Mouse (Mus musculus) heart, postnatal 0 days (tissue): ENCODE results near the gene Spi1. TPM values are rescaled to one million over a fixed set of nuclear protein-coding genes. Genes with fewer than 3 reads are reported as not detected.

ENCODE experiments used
- ATAC-seq: fragments of 200-750 bp; cut with Nextera tagmentation; 2 replicates; pipeline ENCODE4 v1.8.0; 2017; ENCODE audit warnings: low read depth, moderate number of reproducible peaks, moderate library complexity; ENCODE audit not compliant: insufficient read depth
- DNase-seq: peaks from one replicate; pipeline ENCODE4 v3.0.0-alpha.2; 2016; ENCODE audit warnings: low spot score
- H3K27ac ChIP-seq: fragments of 300-500 bp; sonication (generic); 2 replicates; pipeline ENCODE4 v1.5.1; 2014; ENCODE audit warnings: low read depth, mild to moderate bottlenecking
- H3K27me3 ChIP-seq: fragments of 300-500 bp; sonication (generic); 2 replicates; pipeline ENCODE4 v1.6.1; 2014; ENCODE audit warnings: low read length, mixed read lengths; ENCODE audit not compliant: control insufficient read depth, insufficient read depth
- H3K36me3 ChIP-seq: fragments of 300-500 bp; sonication (generic); replicated peaks from 2 replicates; pipeline ENCODE4 v1.6.1; 2014; ENCODE audit warnings: low read length, mixed read lengths; ENCODE audit not compliant: control insufficient read depth, insufficient read depth
- H3K4me1 ChIP-seq: fragments of 300-500 bp; sonication (generic); 2 replicates; pipeline ENCODE4 v1.6.1; 2014; ENCODE audit warnings: antibody characterized with exemption; ENCODE audit not compliant: control insufficient read depth, insufficient read depth
- H3K4me2 ChIP-seq: fragments of 300-500 bp; sonication (generic); 2 replicates; pipeline ENCODE4 v1.6.1; 2014; ENCODE audit warnings: low read depth, mild to moderate bottlenecking, low read length, moderate library complexity
- H3K4me3 ChIP-seq: fragments of 300-500 bp; sonication (generic); 2 replicates; pipeline ENCODE4 v1.5.1; 2014; ENCODE audit warnings: low read depth, low read length
- H3K9ac ChIP-seq: fragments of 300-500 bp; sonication (generic); replicated peaks from 2 replicates; pipeline ENCODE4 v1.6.1; 2014; ENCODE audit warnings: low read depth, low read length, mixed read lengths
- H3K9me3 ChIP-seq: fragments of 300-500 bp; sonication (generic); replicated peaks from 2 replicates; pipeline ENCODE4 v1.6.1; 2016; ENCODE audit warnings: low read length; ENCODE audit not compliant: control insufficient read depth
- CTCF ChIP-seq: IDR thresholded peaks from 2 replicates; pipeline ENCODE4 v1.5.1; 2016; ENCODE audit warnings: antibody characterized with exemption, control low read depth, low read depth
- EP300 ChIP-seq: IDR thresholded peaks from 2 replicates; pipeline ENCODE4 v1.6.1; 2016; ENCODE audit warnings: antibody characterized with exemption, low read depth
- WGBS: fragments of 180-500 bp; shearing (Covaris S2); extraction: QIAGEN DNeasy Blood & Tissue Kit; methylation state at CpG from one replicate; pipeline ENCODE4 v1.1.7; 2014; 5-methylcytosine and 5-hydroxymethylcytosine counted together
- polyA plus RNA-seq: library from polyadenylated mRNA; unstranded; fragments of >200 nt; fragmentation: Nextera tagmentation; extraction: Ambion mirVana; gene quantifications from 2 replicates; pipeline ENCODE4 v1.2.1, GENCODE M21; 2015
- total RNA-seq: library from RNA; depleted of rRNA; stranded (reverse); fragments of >200 nt; gene quantifications from 2 replicates; pipeline ENCODE4 v1.2.3, GENCODE M21; 2014; ENCODE audit warnings: low replicate concordance

The Spi1 gene
- total and polyA plus RNA-seq, 2 experiments from 2014 or later: 2.5 to 3.1 TPM

DNA sequence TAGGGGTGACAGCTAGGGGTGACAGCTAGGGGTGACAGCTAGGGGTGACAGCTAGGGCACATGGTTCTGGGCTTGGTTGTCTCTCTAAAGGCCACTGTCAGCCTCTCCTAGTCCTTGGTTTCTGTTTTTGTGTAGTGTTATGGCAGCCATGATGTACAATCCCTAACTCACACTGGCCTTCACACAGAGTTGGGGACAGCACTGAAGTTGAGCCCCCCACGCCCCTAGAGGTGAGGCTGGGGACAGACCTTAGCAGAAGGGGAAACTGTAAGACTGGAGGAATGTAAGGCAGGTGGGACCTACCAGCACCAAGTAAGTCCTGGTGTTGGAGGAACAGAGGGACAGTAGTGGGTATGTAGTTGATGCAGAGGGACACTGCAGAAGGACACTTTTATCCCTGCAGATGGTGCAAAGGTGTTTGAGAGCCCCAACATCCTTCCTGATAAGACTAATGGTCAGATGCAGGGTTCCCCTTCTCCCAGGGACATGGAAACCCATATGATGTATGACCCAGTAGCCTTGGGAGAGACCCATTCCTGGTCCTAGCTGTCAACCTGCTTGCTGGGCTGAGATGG is 1.3 kb downstream of the Spi1 start:
- Histone ChIP-seq H3K4me3 (no peak overlapping the region), H3K9ac (no peak overlapping the region), H3K27me3 (no peaks in the 10 kb centered on the region), H3K36me3 (no peaks in the 10 kb centered on the region), H3K9me3 (no peaks in the 10 kb centered on the region), H3K4me2 (no peak overlapping the region), H3K4me1 (no peaks in the 10 kb centered on the region), H3K27ac (no peak overlapping the region)
- ATAC-seq: no peak
- 50% methylated on average over 1 of the region's 1 CpGs for WGBS
- no peak for DNase-seq
- TF ChIP-seq EP300: no peak
- no peak for TF ChIP-seq CTCF

DNA sequence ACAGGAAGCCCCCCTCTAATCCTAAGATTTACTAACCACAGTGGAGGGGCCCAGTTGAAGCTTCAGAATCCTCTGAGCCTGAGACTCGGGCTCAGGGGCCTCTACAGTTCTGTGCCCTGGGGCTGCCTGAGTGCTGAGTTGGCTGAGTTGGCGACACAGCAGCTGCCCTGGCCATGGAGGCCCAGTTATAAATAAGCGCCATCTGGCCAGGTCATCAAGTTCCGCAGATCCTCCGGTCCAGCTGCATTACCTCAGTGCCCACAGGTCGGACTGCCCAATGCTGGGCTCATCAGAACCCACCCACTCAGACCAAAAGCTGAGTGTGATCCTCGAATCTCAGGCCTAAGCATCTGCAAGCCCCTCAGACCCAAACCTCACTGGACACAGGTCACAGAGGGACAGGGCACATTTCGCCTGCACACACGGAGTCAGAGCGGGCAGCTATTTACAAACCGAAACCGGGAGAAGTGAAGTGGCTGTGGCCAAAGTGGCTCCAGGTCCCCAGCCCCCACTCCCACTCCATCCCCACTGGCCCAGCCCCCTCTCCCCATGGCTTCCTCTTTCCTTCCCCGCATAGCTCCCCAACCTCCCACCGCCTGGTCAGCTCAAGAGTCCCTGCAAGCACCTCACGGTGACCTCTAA is 2.1 kb downstream of the Spi1 start:
- no peak overlapping the region for H3K27ac ChIP-seq

DNA sequence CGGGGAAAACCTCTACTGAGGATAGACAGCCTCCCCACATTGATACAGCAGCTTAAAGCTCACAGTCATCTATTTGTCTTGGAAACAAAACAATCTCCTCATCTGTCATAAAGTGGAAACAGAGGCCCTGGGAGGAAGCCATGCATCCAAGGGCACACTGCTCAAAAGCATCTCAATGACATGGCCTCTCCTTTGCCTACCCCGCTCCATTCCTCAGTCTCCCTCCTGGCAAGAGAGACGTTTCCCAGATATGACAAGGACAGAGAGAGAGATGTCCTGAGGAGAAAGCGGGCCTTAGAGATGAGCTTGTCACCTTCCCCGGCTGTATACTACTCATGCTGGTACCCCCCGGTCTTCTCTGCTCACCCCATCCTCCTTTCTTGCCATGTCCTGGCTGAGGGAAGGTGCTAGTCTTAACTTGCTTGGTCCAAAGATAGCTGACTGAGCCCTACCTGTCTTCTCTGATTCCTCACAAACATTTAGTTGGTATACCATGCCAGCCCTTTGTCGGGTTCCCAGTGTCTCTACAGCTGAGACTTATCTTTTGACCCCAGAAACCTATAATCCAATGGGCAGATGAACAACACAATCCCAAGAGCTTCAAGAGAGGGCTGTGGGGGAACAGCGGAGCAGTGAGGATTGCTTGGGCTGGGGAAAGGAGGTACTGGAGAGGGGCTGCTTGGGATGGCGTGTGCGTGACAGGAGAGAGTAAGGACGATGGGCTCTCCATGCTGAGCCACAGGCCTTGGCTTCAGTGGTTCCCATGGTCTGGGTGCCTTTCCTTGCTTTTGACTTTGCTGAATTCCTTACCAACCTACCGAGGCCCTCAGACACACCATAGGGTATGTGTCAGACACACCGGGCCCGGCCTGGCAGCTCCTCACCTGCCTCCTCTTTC is 3.6 kb downstream of the Spi1 start:
- ATAC-seq (no peak), DNase-seq (no peak)
- Histone ChIP-seq H3K4me1 (no peaks in the 10 kb centered on the region), H3K4me2 (no peak overlapping the region), H3K36me3 (no peaks in the 10 kb centered on the region), H3K9me3 (no peaks in the 10 kb centered on the region), H3K4me3 (no peak overlapping the region), H3K27ac (no peak overlapping the region), H3K9ac (no peak overlapping the region), H3K27me3 (no peaks in the 10 kb centered on the region)
- TF ChIP-seq CTCF (no peak), EP300 (no peak)
- WGBS: 78% methylated on average over 14 of the region's 14 CpGs

More for the DNA sequence above, 2.1 kb downstream of the Spi1 start:
- H3K27me3 ChIP-seq: no peaks in the 10 kb centered on the region
- no peak overlapping the region for H3K9ac ChIP-seq
- no peaks in the 10 kb centered on the region for H3K36me3 ChIP-seq
- ATAC-seq: no peak
- DNase-seq: no peak
- H3K9me3 ChIP-seq: no peaks in the 10 kb centered on the region
- H3K4me3 ChIP-seq: no peak overlapping the region
- no peak overlapping the region for H3K4me2 ChIP-seq
- no peaks in the 10 kb centered on the region for H3K4me1 ChIP-seq
- TF ChIP-seq EP300: no peak
- no peak for TF ChIP-seq CTCF
- WGBS: 78% methylated on average over 15 of the region's 15 CpGs

DNA sequence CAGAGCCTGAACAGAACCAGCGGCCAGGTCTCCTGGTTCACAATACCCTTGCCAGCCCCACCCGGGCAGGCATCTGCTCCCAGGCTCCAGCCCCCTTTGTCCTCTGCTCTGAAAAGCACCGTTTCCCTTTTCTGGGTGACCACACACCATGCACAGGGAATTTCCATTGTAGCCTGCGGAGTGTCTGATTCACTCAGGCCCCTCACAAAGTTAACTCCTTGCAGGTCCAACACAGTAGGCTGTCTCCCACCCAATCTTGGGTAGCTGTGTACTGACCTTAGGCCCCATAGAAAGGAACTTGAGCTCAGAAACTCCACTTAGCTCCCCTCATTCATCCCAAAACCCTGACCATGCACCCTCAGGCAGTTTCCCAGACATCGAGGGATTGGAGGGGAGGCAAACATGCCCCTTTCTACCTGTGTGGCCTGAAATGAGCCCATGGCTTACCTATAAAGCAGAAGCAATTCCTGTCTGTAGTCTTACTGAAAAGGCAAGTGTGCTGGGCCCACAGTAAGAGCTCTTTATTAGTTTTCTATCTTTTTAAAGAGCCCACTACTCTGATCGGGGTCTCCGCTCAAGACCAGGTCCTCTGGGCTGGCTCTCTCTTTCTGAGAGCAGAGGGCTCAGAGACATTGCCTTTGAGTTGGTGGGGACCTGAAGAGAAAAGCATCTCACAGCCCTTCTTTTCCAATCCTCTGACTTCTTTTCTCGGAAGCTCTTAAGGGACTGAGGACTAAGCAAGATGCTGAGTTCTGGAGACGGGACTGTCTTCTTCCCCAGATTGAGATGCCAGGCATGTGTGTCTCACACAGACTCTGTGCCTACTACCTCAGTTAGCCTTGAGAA is 4.4 kb downstream of the Spi1 start:
- Histone ChIP-seq H3K4me3 (no peak overlapping the region), H3K36me3 (no peaks in the 10 kb centered on the region), H3K27ac (no peak overlapping the region), H3K9ac (no peak overlapping the region), H3K4me1 (no peaks in the 10 kb centered on the region), H3K4me2 (no peak overlapping the region), H3K27me3 (no peaks in the 10 kb centered on the region), H3K9me3 (no peaks in the 10 kb centered on the region)
- 76% methylated on average over 9 of the region's 9 CpGs for WGBS
- ATAC-seq: no peak
- no peak for DNase-seq
- TF ChIP-seq EP300: no peak
- no peak for TF ChIP-seq CTCF

DNA sequence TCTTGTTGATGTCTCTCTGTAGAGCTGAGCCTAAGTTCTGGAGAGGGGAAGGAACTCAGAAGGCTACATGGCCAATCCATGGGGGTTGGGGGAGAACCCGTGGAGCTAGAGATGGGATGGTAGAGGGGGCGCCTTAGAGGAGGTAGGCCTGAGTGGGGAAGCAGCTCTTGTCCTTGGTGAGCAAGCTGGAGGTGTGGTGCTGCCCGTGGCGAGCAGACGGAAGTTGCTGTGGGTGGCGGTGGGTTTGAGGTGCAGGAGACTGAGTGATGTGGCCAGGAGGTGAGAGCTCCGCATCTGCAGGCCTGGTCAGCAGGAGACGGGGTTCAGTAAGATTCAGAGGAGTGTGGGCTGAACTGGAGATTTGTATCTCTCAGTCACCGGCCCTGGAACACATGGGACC is 5.3 kb downstream of the Spi1 start:
- no peaks in the 10 kb centered on the region for H3K36me3 ChIP-seq
- no peaks in the 10 kb centered on the region for H3K27me3 ChIP-seq
- DNase-seq (no peak), ATAC-seq (no peak)
- H3K4me2 ChIP-seq: no peak overlapping the region
- no peaks in the 10 kb centered on the region for H3K4me1 ChIP-seq
- WGBS: 78% methylated on average over 9 of the region's 9 CpGs
- H3K9ac ChIP-seq: no peak overlapping the region
- no peak overlapping the region for H3K4me3 ChIP-seq
- H3K9me3 ChIP-seq: no peaks in the 10 kb centered on the region
- TF ChIP-seq EP300 (no peak), CTCF (no peak)
- no peak overlapping the region for H3K27ac ChIP-seq
